Mouse (Mus musculus) retina, adult 2 months (tissue): ENCODE data around the gene Gm45799.

Experiments
- DNase-seq: peaks from one replicate; pipeline ENCODE4 v3.0.0-alpha.2; 2012; ENCODE audit warnings: low read depth, low spot score

Gm45799 gene

DNA sequence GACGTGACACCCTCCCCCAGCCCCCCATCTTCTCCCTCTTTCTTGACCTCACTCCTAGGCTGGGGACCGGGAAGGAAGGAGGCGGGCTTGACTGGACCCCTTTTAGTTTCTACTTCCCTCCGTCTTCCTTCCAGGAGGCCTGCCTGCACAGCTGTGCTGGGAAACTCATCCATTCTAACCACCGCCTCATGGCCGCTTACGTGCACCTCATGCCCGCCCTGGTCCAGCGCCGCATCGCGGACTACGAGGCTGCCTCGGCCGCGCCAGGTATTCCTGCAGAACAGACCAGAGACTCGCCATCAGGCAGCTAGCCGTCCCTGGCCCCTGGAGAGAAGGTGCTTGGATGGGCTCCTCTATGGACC is 523 bp downstream of the Gm45799 start:
- DNase-seq, result no peak

DNA sequence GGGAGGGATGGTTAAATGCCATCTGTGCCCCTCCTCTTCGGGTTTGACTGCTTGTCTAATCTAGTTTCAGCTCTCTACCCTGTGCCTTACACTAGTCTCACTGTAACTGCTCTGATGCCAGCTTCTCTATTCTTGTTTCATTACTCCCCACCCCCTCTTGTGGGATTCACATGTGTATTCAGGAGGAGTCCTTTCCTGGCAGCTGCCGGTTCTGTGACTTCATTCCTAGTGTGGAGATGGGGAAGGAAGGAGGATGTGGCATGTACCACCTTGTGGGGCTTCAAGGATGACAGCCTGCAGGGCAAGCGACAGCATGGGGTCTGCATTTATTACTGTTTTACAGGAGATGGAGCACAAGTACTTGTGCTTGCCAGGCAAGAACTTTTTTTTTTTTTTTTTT is 1.6 kb downstream of the Gm45799 start:
- DNase-seq, result no peak

DNA sequence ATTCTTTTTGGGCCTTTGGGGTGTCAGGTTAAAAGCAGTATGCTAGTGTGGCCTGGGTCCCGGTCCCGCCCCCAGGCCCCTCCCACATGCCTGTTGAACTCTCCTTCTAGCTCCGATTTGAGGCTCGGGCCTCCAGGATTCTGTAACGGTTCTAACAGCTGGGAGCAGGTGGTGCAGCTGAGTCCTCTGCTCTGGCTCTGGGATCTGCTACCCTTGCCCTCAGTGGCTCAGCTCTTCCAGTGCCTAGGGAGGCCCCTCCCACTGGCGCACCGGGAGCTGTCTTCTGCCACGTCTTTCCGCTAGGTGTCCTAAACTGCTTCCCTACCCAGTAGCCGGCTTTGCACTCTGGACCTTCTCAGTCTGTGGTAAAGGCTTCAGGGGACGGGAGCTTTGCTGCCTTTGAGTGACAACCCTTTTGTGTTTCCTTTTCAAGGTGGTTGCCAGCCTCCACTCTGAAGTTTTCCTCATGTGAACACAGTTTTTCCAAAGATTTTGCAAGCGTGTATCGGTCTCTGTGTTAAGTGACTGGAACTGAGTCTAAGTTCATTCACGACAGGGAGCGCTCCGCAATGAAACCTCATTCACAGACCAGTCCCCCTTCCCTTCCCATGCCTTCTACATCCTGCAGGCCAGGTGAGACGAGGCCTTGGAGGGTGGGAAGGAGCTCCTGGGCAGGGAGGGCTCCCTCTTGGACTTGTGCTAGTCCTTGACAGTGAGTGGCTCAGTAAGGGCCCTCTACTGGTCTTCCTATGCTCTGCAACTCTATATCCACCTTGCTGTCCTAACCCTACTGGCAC is 10.5 kb downstream of the Gm45799 start, which contains the start of gene Dnhd1:
Dnhd1 (plus strand) TSS at position 189 of the 797 bp plus-strand sequence.
- DNase-seq, result no peak

DNA sequence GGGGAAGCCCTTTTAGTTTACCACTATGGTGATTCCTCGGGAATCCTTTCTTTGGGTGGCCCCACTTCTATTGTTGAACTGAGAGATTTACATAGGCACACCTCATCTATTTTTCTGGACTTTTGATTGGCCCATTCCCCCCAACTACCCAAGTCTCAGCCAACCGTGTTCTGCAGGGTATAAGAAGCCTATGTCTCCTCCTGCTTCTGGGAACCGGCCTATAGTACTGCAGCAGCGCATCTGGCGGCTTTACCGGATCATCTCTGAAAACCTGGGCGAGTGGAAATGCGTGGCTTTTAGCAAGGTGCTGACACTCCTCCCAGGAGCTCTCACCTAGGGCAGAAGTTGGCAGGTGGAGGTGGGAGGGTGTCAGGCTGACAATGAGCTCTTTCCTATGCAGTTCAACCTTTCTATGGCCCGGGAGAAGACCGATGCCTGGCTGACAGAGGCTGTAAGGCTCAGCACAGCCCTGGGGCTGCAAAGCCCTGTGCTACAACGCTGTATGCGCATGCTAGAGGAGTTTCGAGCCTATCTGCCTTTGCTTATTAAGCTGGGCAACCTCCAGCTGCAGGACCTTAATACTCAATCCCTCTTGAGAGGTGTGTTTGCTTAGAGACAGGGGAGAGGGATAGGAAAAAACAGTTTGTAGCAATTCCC is 45.3 kb downstream of the Gm45799 start:
- no peak for DNase-seq

DNA sequence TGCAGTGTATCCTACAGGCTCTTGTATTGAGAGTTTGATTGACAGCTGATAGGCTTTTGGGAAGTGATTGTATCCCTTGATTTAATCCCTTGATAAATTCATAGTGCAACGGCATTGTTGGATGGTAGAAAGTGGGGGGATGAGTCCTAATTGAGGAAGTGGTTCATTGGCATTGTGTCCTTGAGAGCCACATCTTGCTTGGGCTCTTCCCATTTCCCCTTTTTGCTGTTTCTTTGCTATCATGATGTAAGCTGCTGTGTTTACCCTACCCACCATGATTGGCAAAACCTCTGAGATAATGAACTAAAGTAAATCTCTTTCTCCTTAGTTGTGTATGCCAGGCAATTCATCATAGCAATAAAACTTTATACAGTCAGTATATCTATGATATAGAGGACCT is 50.5 kb downstream of the Gm45799 start:
- DNase-seq, result no peak

- DNase-seq, result no peak
Measured at GRCm38 (mm10) chr7:105703184-105703583, 62.8 kb downstream of the Gm45799 start.

DNA sequence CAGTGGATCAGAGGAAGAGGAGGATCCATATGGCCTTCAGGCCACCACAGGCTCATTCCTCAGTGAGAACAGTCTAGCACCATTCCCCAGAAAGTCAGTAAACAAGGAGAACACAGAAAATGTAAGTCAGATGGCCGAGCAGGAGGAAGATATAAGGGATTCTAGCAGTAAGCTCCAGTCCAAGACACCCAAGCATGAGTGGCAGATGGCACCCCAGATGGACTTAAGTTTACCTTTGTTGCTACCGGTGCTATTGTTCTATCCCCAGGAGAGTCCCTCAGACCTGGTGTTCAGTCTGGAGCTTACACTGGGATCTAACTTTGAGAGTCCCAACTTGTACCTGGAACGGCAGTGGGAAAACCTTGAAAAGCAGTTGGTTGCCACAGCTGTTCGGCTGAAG is 63.5 kb downstream of the Gm45799 start:
- no peak for DNase-seq

DNA sequence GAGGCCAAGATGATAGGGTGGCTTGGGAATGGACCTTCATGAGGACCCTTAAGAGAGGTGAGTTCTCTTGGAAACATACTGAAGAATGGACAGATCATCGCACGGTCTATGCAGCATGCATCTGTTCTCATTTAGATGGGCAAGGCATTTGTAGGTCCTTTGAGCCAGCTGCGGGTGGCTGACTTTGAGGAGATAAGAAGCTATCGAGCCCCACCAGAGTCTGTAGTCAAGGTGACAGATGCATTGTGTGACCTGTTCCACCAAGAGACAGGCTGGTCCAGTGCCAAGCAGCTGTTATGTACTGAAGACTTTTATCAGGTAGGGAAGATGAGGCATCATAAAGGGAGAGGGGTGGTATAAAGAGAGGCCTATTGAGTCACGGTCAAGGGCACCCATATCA is 68.4 kb downstream of the Gm45799 start:
- no peak for DNase-seq

DNA sequence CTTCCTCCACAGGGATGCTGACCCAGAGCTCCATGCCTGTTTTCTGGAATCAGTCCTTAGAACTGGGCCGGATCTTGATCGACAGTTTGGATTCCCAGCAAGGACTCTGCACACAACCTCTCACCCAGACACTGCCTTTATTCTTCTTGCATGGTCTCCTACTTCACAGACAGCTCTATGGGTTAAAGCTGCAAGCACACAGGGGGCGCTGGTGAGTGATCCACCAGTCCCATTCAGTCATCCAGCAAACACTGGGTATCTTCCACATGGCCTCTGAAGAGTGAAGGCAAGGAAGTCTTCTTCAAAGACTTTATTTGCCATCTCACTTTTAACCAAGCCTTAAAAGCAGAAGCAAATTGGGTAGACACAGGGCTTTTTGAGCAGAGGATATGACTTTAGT is 75.0 kb downstream of the Gm45799 start:
- DNase-seq, result no peak

GRCm38 (mm10) chr7:105721916-105722315 is 81.6 kb downstream of the Gm45799 start:
- DNase-seq, result no peak

- DNase-seq, result no peak
Measured at GRCm38 (mm10) chr7:105726144-105726979, 86.0 kb downstream of the Gm45799 start.

- no peak for DNase-seq
Measured at GRCm38 (mm10) chr7:105726980-105727325, 86.6 kb downstream of the Gm45799 start.

- DNase-seq, result no peak
Measured at GRCm38 (mm10) chr7:105728701-105729428, 88.5 kb downstream of the Gm45799 start.

DNA sequence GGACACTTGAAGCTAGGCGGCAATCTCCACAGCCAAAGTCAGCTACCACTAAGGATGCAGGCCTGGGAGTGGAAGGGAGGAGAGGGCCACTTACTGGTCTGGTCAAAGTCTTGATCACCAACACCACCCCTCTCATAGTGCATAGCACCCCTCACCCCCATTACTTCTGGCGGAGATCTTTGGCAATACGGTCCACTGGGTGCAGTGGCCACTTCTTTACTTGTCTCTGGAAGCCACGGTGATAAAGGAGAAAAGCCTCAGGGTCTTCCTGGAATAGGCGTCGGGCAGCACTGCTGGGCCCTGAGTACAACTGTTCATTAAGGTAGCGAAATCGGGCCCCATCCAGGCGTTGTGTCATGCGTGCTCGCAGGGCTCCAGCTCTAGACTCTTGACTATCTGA is 93.5 kb downstream of the Gm45799 start:
- no peak for DNase-seq
